In genomic region chr2:3323132-3323531, GRCm38 (mm10) we compare ENCODE assay signal across 26 mouse cellular contexts. TPM values are rescaled to one million over a fixed set of nuclear protein-coding genes. Genes with fewer than 3 reads are reported as not detected.
A peak's percentile ranks its signal among the peaks of the same experiment; 100 is the strongest.
DNase-seq lines count a peak whose midpoint lies in the region; ATAC-seq and TF ChIP-seq lines count a peak whose summit lies in the region.
"Had no signal": no experiment of that assay in that cellular context is flagged by ENCODE, and none has a peak within 500 bp of the region (broad histone marks: within the 10 kb centered on the region; RNA-seq: fewer than 3 reads in every experiment).

No protein-coding gene starts in this region.

- H3K9me3 ChIP-seq in lung, postnatal 0 days (ENCODE audit: low read length): no peaks in the 10 kb centered on the region
- H3K9me3 ChIP-seq in forebrain, embryonic 12.5 days: no peaks in the 10 kb centered on the region
- H3K9me3 ChIP-seq: embryonic facial prominence, embryonic 12.5 days; embryonic facial prominence, embryonic 15.5 days; forebrain, embryonic 15.5 days; G1E; heart, embryonic 10.5 days; heart, embryonic 13.5 days; hindbrain, embryonic 12.5 days; hindbrain, embryonic 15.5 days had no signal

- no peak for TF ChIP-seq CTCF in lung, postnatal 0 days (IDR thresholded peaks at IDR 0.05)
- TF ChIP-seq CTCF in lung, adult 2 months (IDR thresholded peaks at IDR 0.05; ENCODE audit: insufficient read depth, low read length): no peak
- no peak for TF ChIP-seq CTCF in C2C12 (IDR thresholded peaks at IDR 0.05; ENCODE audit: control insufficient read depth, insufficient read depth, insufficient read length)

- no peak overlapping the region for H3K4me2 ChIP-seq in lung, postnatal 0 days (replicated peaks; ENCODE audit: low read depth, low read length)
- H3K4me2 ChIP-seq in forebrain, embryonic 12.5 days: no peak overlapping the region
- H3K4me2 ChIP-seq: embryonic facial prominence, embryonic 12.5 days; embryonic facial prominence, embryonic 15.5 days; forebrain, embryonic 15.5 days; heart, embryonic 13.5 days; hindbrain, embryonic 12.5 days; hindbrain, embryonic 15.5 days had no signal

- no peak for TF ChIP-seq POLR2A in lung, adult 2 months (IDR thresholded peaks at IDR 0.05; ENCODE audit: borderline replicate concordance, extremely low read depth, low read depth, low read length)

- peak; percentile 57 for ATAC-seq in lung, postnatal 0 days
- ATAC-seq in cerebellum, adult (ENCODE audit: insufficient number of reproducible peaks, low FRiP score, low TSS enrichment): no peak
- no peak for ATAC-seq in forebrain, embryonic 12.5 days (ENCODE audit: low FRiP score)
- ATAC-seq: forebrain, embryonic 15.5 days; Patski had no signal

- H3K27ac ChIP-seq in lung, postnatal 0 days (ENCODE audit: low read length): 0 out of 2 replicates have a peak overlapping the region, but pooled peaks have one; percentile 14
- no peak overlapping the region for H3K27ac ChIP-seq in forebrain, embryonic 12.5 days
- H3K27ac ChIP-seq: embryonic facial prominence, embryonic 12.5 days; embryonic facial prominence, embryonic 15.5 days; forebrain, embryonic 15.5 days; heart, adult 2 months; heart, embryonic 10.5 days; heart, embryonic 13.5 days; hindbrain, embryonic 12.5 days; hindbrain, embryonic 15.5 days had no signal

- no peak overlapping the region for H3K9ac ChIP-seq in lung, postnatal 0 days (replicated peaks; ENCODE audit: low read depth)
- no peak overlapping the region for H3K9ac ChIP-seq in forebrain, embryonic 12.5 days
- H3K9ac ChIP-seq: embryonic facial prominence, embryonic 12.5 days; embryonic facial prominence, embryonic 15.5 days; forebrain, embryonic 15.5 days; heart, embryonic 13.5 days; hindbrain, embryonic 12.5 days; hindbrain, embryonic 15.5 days had no signal

- H3ac ChIP-seq in C2C12 (ENCODE audit: control insufficient read depth, insufficient read length, low read depth): no peak overlapping the region

- H3K79me3 ChIP-seq in C2C12 (ENCODE audit: low read depth): no peaks in the 10 kb centered on the region

- H3K4me3 ChIP-seq in lung, postnatal 0 days (ENCODE audit: low read depth, low read length): no peak overlapping the region
- H3K4me3 ChIP-seq in lung, adult 2 months (replicated peaks; ENCODE audit: extremely low read depth, low read depth, low read length): no peak overlapping the region
- H3K4me3 ChIP-seq in C2C12 (ENCODE audit: insufficient read depth, poor library complexity, severe bottlenecking): no peak overlapping the region
- no peak overlapping the region for H3K4me3 ChIP-seq in forebrain, embryonic 12.5 days (replicated peaks)
- H3K4me3 ChIP-seq: embryonic facial prominence, embryonic 12.5 days; embryonic facial prominence, embryonic 15.5 days; forebrain, embryonic 15.5 days; heart, adult 2 months; heart, embryonic 10.5 days; heart, embryonic 13.5 days; hindbrain, embryonic 12.5 days; hindbrain, embryonic 15.5 days had no signal

- no peaks in the 10 kb centered on the region for H3K27me3 ChIP-seq in lung, postnatal 0 days (replicated peaks; ENCODE audit: insufficient read depth, low read length)
- no peaks in the 10 kb centered on the region for H3K27me3 ChIP-seq in C2C12 (ENCODE audit: control insufficient read depth, insufficient read depth, insufficient read length)
- no peaks in the 10 kb centered on the region for H3K27me3 ChIP-seq in forebrain, embryonic 12.5 days
- H3K27me3 ChIP-seq: CH12.LX; embryonic facial prominence, embryonic 12.5 days; embryonic facial prominence, embryonic 15.5 days; forebrain, embryonic 15.5 days; heart, embryonic 13.5 days; hindbrain, embryonic 12.5 days; hindbrain, embryonic 15.5 days; Patski had no signal

- peak; percentile 25 for DNase-seq in lung, postnatal 0 days (ENCODE audit: low spot score)
- no peak for DNase-seq in lung, adult 2 months
- DNase-seq in 416B (ENCODE audit: low read depth): peak; percentile 13
- DNase-seq in lung, postnatal 36 days: peak; percentile 29
- DNase-seq in thymus, postnatal 25 days: no peak
- DNase-seq: adrenal gland, adult 2 months; adrenal gland, postnatal 14 days; cerebellum, adult 18-20 months; cerebellum, adult 9-10 months; cerebellum, postnatal 14 days; gastrocnemius, postnatal 10 days; gastrocnemius, postnatal 36 days; heart, adult 2 months had no signal

- no peaks in the 10 kb centered on the region for H3K4me1 ChIP-seq in lung, postnatal 0 days (ENCODE audit: insufficient read depth, low read depth, low read length)
- peaks cover 2% of the 10 kb centered on the region; the same call in 1 of the 2 replicates for H3K4me1 ChIP-seq in lung, adult 2 months (ENCODE audit: control insufficient read depth, insufficient read depth, low read length)
- H3K4me1 ChIP-seq in forebrain, embryonic 12.5 days: no peaks in the 10 kb centered on the region
- H3K4me1 ChIP-seq: embryonic facial prominence, embryonic 12.5 days; embryonic facial prominence, embryonic 15.5 days; forebrain, embryonic 15.5 days; heart, embryonic 10.5 days; hindbrain, embryonic 12.5 days; hindbrain, embryonic 15.5 days had no signal

- peaks cover 20% of the 10 kb centered on the region for H3K36me3 ChIP-seq in lung, postnatal 0 days (ENCODE audit: insufficient read depth, low read length)
- H3K36me3 ChIP-seq in C2C12 (ENCODE audit: control insufficient read depth, insufficient read depth): peaks cover 96% of the 10 kb centered on the region
- peaks cover 64% of the 10 kb centered on the region for H3K36me3 ChIP-seq in forebrain, embryonic 12.5 days (replicated peaks)

- TF ChIP-seq EP300 in lung, postnatal 0 days (IDR thresholded peaks at IDR 0.05): no peak

- peaks cover 15% of the 10 kb centered on the region for H3K79me2 ChIP-seq in C2C12 (ENCODE audit: control insufficient read depth, insufficient read depth)

- WGBS in lung, postnatal 0 days: 62% methylated on average over 2 of the region's 2 CpGs
- WGBS in lung, adult 2 months: 48% methylated on average over 2 of the region's 2 CpGs
- 93% methylated on average over 2 of the region's 2 CpGs for WGBS in forebrain, embryonic 12.5 days

TF ChIP-seq in C2C12, 6 proteins besides CTCF, POLR2A, EP300 and RAD21:
- TF ChIP-seq USF1 (IDR thresholded peaks at IDR 0.05; ENCODE audit: low read depth): peak; percentile 31
- TF ChIP-seq MYOD1 (IDR thresholded peaks at IDR 0.05; ENCODE audit: control insufficient read depth, insufficient read length, low read depth): no peak

RNA-seq across cellular contexts. Expression of gene Rpp38, which starts 9.3 kb away (rescaled TPM):
- 8.9 and 10.0 TPM in 2 replicates for polyA plus RNA-seq in lung, postnatal 0 days (2015; fragmentation: Nextera tagmentation; extraction: Ambion mirVana)
- 1.1 and 2.2 TPM in 2 replicates for polyA plus RNA-seq in lung, adult 2 months (2012; rRNA removed)
- 9.8 TPM for polyA plus RNA-seq in C2C12 (2012; fragmentation: generic; extraction: Trizol)
- 16.8 and 17.6 TPM in 2 replicates for polyA plus RNA-seq in forebrain, embryonic 12.5 days (2016; fragmentation: Nextera tagmentation; extraction: Ambion mirVana)

RNA-seq across cellular contexts. Expression of gene Acbd7, which starts 12.8 kb away (rescaled TPM):
- polyA plus RNA-seq in lung, postnatal 0 days (2015; fragmentation: Nextera tagmentation; extraction: Ambion mirVana): 2.5 and 3.3 TPM in 2 replicates
- not detected in 2 replicates for polyA plus RNA-seq in lung, adult 2 months (2012; rRNA removed)
- 0.32 TPM for polyA plus RNA-seq in C2C12 (2012; fragmentation: generic; extraction: Trizol)
- polyA plus RNA-seq in forebrain, embryonic 12.5 days (2016; fragmentation: Nextera tagmentation; extraction: Ambion mirVana): 0.69 and 1.2 TPM in 2 replicates
- polyA plus RNA-seq: adrenal gland, adult 2 months; G1E; heart, adult 2 months had no signal

RNA-seq across cellular contexts. Expression of gene Nmt2, which starts 39.1 kb away (rescaled TPM):
- polyA plus RNA-seq in lung, postnatal 0 days (2015; fragmentation: Nextera tagmentation; extraction: Ambion mirVana): 35.0 and 37.0 TPM in 2 replicates
- polyA plus RNA-seq in lung, adult 2 months (2012; rRNA removed): 5.0 and 6.8 TPM in 2 replicates
- polyA plus RNA-seq in C2C12 (2012; fragmentation: generic; extraction: Trizol): 25.0 TPM
- polyA plus RNA-seq in forebrain, embryonic 12.5 days (2016; fragmentation: Nextera tagmentation; extraction: Ambion mirVana): 64.2 and 66.9 TPM in 2 replicates

Comparison
In these comparisons a context has a peak if more than half of its experiments do, and no peak if none do; other contexts are left out.
1. DNase-seq: peak in lung, postnatal 0 days (single experiment), 416B (single experiment) and lung, postnatal 36 days (single experiment); none in lung, adult 2 months (single experiment) and thymus, postnatal 25 days (single experiment).